Mouse (Mus musculus): Measurements from ENCODE around the gene Slc4a1.

Gene Slc4a1

DNA sequence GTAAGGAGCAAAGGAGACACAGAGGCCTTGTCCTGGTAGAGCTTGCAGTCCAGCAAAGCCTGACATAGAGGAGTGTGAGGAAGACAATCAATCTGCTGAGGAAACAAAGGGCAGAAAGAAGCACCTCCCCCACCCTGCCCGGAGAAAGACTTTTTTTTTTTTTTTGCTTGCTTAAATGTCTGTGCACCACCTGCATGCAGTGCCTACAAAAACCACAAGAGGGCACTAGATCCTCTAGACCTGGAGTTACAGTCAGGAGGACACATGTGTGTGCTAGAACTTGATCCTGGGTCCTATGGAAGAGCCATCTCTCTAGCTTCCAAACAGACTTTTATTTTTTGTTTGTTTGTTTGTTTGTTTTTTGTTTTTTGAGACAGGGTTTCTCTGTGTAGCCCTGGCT is 66.2 kb downstream of the Slc4a1 start:
- no peak for DNase-seq (ENCODE audit: low read depth, low spot score)
